Mouse (Mus musculus) lung, postnatal 0 days (tissue): ENCODE measurements at regions not wholly inside any gene's neighbourhood (a gene's known extent, or its start where the extent isn't known, plus 50 kb on each side); places are given as distances from the start of the nearest gene placed in this dataset.

Experiments
- CTCF ChIP-seq: IDR thresholded peaks from 2 replicates; pipeline ENCODE4 v1.5.1; 2016; ENCODE audit warnings: antibody characterized with exemption, mild to moderate bottlenecking
- EP300 ChIP-seq: IDR thresholded peaks from 2 replicates; pipeline ENCODE4 v1.6.1; 2016; ENCODE audit warnings: antibody characterized with exemption, mild to moderate bottlenecking, control low read depth

- TF ChIP-seq EP300 (no peak), CTCF (no peak)
Measured at GRCm38 (mm10) chr4:91091910-91092309, 308.7 kb downstream of the Elavl2 start.
